Mouse (Mus musculus) heart, embryonic 11.5 days (tissue): ENCODE results near the gene Asb8. TPM values are rescaled to one million over a fixed set of nuclear protein-coding genes. Genes with fewer than 3 reads are reported as not detected.

ENCODE experiments used
- ATAC-seq: fragments of 200-750 bp; cut with Nextera tagmentation; replicated peaks from 2 replicates; pipeline ENCODE4 v1.8.0; 2017; ENCODE audit warnings: moderate library complexity; ENCODE audit not compliant: insufficient number of reproducible peaks, low FRiP score, low TSS enrichment
- H3K27ac ChIP-seq: fragments of 300-500 bp; sonication (generic); 2 replicates; pipeline ENCODE4 v1.5.1; 2014; ENCODE audit warnings: mild to moderate bottlenecking, low read depth, low read length
- H3K27me3 ChIP-seq: fragments of 300-500 bp; sonication (generic); 2 replicates; pipeline ENCODE4 v1.6.1; 2014; ENCODE audit warnings: mild to moderate bottlenecking, low read length, mixed read lengths; ENCODE audit not compliant: control insufficient read depth, insufficient read depth
- H3K36me3 ChIP-seq: fragments of 300-500 bp; sonication (generic); 2 replicates; pipeline ENCODE4 v1.6.1; 2014; ENCODE audit warnings: mild to moderate bottlenecking, low read length, moderate library complexity, mixed read lengths; ENCODE audit not compliant: control insufficient read depth, insufficient read depth
- H3K4me1 ChIP-seq: fragments of 300-500 bp; sonication (generic); 2 replicates; pipeline ENCODE4 v1.6.1; 2014; ENCODE audit warnings: low read length; ENCODE audit not compliant: control insufficient read depth, insufficient read depth
- H3K4me2 ChIP-seq: fragments of 300-500 bp; sonication (generic); 2 replicates; pipeline ENCODE4 v1.6.1; 2014; ENCODE audit warnings: mild to moderate bottlenecking, moderate library complexity
- H3K4me3 ChIP-seq: fragments of 300-500 bp; sonication (generic); 2 replicates; pipeline ENCODE4 v1.5.1; 2014; ENCODE audit warnings: low read depth, low read length
- H3K9ac ChIP-seq: fragments of 300-500 bp; sonication (generic); 2 replicates; pipeline ENCODE4 v1.6.1; 2014; ENCODE audit warnings: mild to moderate bottlenecking, low read depth, low read length, moderate library complexity
- H3K9me3 ChIP-seq: fragments of 300-500 bp; sonication (generic); replicated peaks from 2 replicates; pipeline ENCODE4 v1.6.1; 2016; ENCODE audit warnings: low read length; ENCODE audit not compliant: control insufficient read depth
- WGBS: fragments of 180-500 bp; shearing (Covaris S2); extraction: QIAGEN DNeasy Blood & Tissue Kit; methylation state at CpG from one replicate; pipeline ENCODE4 v1.1.7; 2014; ENCODE audit not compliant: insufficient replicate concordance; 5-methylcytosine and 5-hydroxymethylcytosine counted together
- polyA plus RNA-seq: library from polyadenylated mRNA; unstranded; fragments of >200 nt; fragmentation: Nextera tagmentation; extraction: Ambion mirVana; gene quantifications from 2 replicates; pipeline ENCODE4 v1.2.1, GENCODE M21; 2014

Gene Asb8
- polyA plus RNA-seq, 1 experiment from 2014 or later: 81.7 TPM

DNA sequence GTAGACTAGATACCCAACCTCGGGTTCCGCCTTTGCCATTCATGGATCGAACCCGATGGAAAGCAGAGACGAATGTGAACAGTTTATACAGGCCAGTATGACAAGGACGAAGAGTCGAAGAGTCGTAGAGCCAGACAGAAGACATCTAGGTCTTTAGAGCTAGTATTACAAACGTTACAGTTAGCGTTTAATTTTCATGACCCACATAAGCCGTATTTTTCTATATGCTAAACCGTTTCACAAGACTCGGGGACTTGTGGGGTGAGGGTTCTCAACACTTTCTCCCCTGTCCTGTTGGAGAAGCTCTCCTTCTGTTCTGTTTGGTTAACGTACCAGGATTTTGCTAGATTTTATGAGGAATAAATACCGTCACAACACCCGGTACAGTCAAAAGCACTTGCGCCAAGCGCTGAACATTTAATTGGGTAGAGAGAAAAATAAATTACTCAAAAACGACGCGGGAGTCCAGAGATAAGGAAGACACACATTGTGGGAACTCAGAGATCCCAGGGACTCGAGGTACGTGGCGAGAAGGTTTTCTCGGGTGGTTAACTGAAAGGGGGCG is 15.2 kb upstream of the Asb8 start:
- Histone ChIP-seq H3K27ac (peak overlapping the region; percentile 75), H3K4me2 (peak overlapping the region; percentile 69), H3K9ac (peak overlapping the region; percentile 34), H3K4me3 (peak overlapping the region; percentile 41), H3K27me3 (no peaks in the 10 kb centered on the region), H3K9me3 (no peaks in the 10 kb centered on the region), H3K36me3 (no peaks in the 10 kb centered on the region), H3K4me1 (peaks cover 6% of the 10 kb centered on the region; the same call in 1 of the 2 replicates)
- no peak for ATAC-seq
- 9% methylated on average over 26 of the region's 26 CpGs for WGBS

DNA sequence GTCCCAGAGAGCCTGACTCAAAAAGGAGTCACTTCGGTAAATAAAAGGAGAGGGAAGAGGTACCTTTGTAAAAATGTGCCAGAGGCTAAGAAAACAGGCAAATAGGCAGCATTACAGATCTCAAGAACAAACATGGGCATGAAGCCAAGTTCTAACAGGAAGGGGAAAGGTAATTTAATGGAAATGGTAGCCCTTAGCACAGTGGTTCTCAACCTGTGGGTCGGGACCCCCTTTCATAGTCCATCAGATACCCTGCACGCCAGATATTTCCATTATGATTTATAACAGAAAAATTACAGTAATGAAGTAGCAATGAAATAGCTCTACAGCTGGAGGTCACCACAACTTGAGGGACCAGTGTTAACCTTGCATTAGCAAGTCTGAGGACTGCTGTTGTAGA is 11.9 kb upstream of the Asb8 start:
- no peak overlapping the region for H3K9ac ChIP-seq
- H3K4me3 ChIP-seq: no peak overlapping the region
- no peaks in the 10 kb centered on the region for H3K9me3 ChIP-seq
- ATAC-seq: no peak
- H3K27me3 ChIP-seq: peaks cover 18% of the 10 kb centered on the region
- peaks cover 6% of the 10 kb centered on the region; the same call in 1 of the 2 replicates for H3K4me1 ChIP-seq
- WGBS: 63% methylated on average over 3 of the region's 3 CpGs
- H3K4me2 ChIP-seq: no peak overlapping the region
- no peak overlapping the region for H3K27ac ChIP-seq
- no peaks in the 10 kb centered on the region for H3K36me3 ChIP-seq

DNA sequence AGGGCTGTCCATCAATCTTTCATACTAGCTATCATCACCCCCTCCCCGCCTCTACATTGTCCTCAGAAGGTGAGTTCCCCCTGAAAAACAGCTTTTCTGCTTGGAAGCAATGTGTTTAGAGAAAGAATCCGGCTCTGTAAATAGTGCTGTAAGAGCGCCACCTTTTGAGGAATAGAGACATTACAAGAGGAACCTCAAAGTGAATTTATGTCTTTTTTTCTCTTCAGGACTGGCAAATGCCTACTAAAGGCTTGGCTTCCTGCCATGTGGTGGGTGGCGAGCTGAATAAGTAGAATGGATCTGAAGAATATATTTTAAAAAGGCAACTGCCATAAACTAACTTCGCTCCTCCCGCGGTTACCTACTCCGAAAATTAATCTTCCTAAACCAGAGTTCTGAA is 8.4 kb upstream of the Asb8 start:
- Histone ChIP-seq H3K27me3 (peaks cover 45% of the 10 kb centered on the region), H3K4me1 (no peaks in the 10 kb centered on the region), H3K36me3 (no peaks in the 10 kb centered on the region), H3K9ac (no peak overlapping the region), H3K9me3 (no peaks in the 10 kb centered on the region), H3K27ac (no peak overlapping the region), H3K4me3 (no peak overlapping the region), H3K4me2 (no peak overlapping the region)
- WGBS: 45% methylated on average over 8 of the region's 8 CpGs
- no peak for ATAC-seq

- Histone ChIP-seq H3K27me3 (peaks cover 61% of the 10 kb centered on the region), H3K4me1 (no peaks in the 10 kb centered on the region), H3K9me3 (no peaks in the 10 kb centered on the region), H3K36me3 (no peaks in the 10 kb centered on the region), H3K4me3 (no peak overlapping the region), H3K27ac (no peak overlapping the region), H3K4me2 (no peak overlapping the region), H3K9ac (no peak overlapping the region)
- 66% methylated on average over 5 of the region's 5 CpGs for WGBS
- no peak for ATAC-seq
These were observed 6.7 kb upstream of the Asb8 start for GRCm38 (mm10) chr15:98172113-98172512.

- Histone ChIP-seq H3K9ac (no peak overlapping the region), H3K36me3 (no peaks in the 10 kb centered on the region), H3K27ac (no peak overlapping the region), H3K4me1 (no peaks in the 10 kb centered on the region), H3K4me2 (no peak overlapping the region), H3K4me3 (no peak overlapping the region), H3K9me3 (no peaks in the 10 kb centered on the region), H3K27me3 (peaks cover 73% of the 10 kb centered on the region)
- ATAC-seq: no peak
- WGBS: 66% methylated on average over 9 of the region's 9 CpGs
These were observed 5.5 kb upstream of the Asb8 start for GRCm38 (mm10) chr15:98170917-98171316.

DNA sequence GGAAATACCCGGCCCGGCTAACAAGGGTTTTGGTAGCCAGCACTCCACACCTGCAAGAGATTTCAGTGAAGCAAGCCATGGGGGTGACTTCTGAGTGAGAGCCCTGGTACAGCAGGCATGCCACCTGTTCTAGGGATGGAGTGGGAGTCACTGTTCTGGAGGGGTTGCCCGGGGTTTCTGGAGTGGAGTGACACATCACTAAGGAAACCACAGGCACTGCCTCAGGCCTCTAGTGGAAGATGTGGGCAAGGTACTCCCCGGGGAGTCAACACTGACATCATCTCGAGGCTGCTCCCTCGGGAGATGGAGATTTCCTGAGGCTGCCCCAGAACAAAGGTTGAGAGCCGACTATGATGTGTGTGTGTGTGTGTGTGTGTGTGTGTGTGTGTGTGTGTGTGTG is 4.9 kb upstream of the Asb8 start:
- H3K27ac ChIP-seq: no peak overlapping the region
- no peak overlapping the region for H3K9ac ChIP-seq
- H3K4me3 ChIP-seq: no peak overlapping the region
- 45% methylated on average over 7 of the region's 7 CpGs for WGBS
- no peak for ATAC-seq
- H3K27me3 ChIP-seq: peaks cover 78% of the 10 kb centered on the region
- no peaks in the 10 kb centered on the region for H3K36me3 ChIP-seq
- H3K4me2 ChIP-seq: no peak overlapping the region
- H3K9me3 ChIP-seq: no peaks in the 10 kb centered on the region
- no peaks in the 10 kb centered on the region for H3K4me1 ChIP-seq

DNA sequence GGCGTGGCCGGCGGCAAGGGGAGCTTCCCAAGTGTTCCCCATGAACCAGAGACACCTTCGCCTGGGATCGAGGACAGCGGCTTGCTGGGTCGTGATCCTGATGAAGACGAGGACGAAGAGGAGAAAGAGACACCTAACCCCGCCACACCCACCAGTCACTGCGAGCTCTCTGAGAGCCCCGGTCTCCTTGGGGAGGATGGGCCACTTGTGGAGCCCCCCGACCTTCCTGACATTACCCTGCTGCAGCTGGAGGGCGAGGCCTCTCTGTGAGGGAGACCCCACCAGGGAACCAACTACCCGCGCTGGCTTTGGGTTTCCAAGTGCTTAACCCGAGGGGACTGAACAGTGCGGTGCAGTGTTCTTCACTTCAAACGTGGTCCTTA is 3.2 kb upstream of the Asb8 start:
- no peaks in the 10 kb centered on the region for H3K9me3 ChIP-seq
- peak overlapping the region; percentile 74 for H3K4me2 ChIP-seq
- H3K9ac ChIP-seq: no peak overlapping the region
- H3K27ac ChIP-seq: no peak overlapping the region
- 6% methylated on average over 19 of the region's 19 CpGs for WGBS
- H3K36me3 ChIP-seq: no peaks in the 10 kb centered on the region
- H3K4me1 ChIP-seq: no peaks in the 10 kb centered on the region
- H3K27me3 ChIP-seq: peaks cover 77% of the 10 kb centered on the region
- peak overlapping the region; percentile 46 for H3K4me3 ChIP-seq
- no peak for ATAC-seq

- Histone ChIP-seq H3K9me3 (no peaks in the 10 kb centered on the region), H3K27me3 (peaks cover 72% of the 10 kb centered on the region), H3K4me2 (peak overlapping the region; percentile 74), H3K27ac (no peak overlapping the region), H3K9ac (peak overlapping the region; percentile 40; the same call in 1 of the 2 replicates), H3K36me3 (no peaks in the 10 kb centered on the region), H3K4me3 (peak overlapping the region; percentile 46), H3K4me1 (no peaks in the 10 kb centered on the region)
- WGBS: 2% methylated on average over 69 of the region's 69 CpGs
- ATAC-seq: peak; percentile 52
These were observed 2.5 kb upstream of the Asb8 start for GRCm38 (mm10) chr15:98167645-98168621.
